Mouse (Mus musculus) R1 (cell line): Measurements from ENCODE around the gene Igsf9.

Experiments
- DNase-seq: peaks from one replicate; pipeline ENCODE4 v3.0.0-alpha.2; 2018; ENCODE audit warnings: low read depth, low spot score

The Igsf9 gene

DNA sequence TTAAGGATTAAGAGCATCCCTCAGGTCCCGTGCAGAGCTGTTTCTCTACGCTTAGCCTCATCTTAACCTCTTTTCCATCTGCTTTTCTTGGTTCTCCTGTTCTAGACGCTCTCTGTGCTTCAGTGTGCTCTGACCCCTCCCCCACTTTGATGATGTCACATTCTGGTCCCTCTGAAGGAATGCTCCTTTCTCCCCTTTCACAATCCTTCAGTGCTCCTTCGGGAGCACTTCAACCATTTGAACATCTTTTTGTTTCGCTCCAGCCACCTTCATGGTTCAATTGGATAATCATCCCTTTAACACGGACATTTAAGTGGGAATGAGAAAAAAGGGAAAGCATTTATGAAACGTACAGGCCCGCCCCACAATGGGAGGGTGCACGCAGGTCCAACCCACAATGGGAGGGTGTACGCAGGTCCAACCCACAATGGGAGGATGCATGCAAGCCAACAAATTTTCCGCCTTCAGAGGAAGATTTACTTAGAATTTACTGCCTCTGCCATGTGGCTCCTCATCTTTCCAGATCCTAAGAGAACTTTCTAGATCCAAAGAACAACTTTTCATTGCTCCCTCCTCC, 13.2 kb upstream of the Igsf9 start:
- peak; percentile 91 for DNase-seq

DNA sequence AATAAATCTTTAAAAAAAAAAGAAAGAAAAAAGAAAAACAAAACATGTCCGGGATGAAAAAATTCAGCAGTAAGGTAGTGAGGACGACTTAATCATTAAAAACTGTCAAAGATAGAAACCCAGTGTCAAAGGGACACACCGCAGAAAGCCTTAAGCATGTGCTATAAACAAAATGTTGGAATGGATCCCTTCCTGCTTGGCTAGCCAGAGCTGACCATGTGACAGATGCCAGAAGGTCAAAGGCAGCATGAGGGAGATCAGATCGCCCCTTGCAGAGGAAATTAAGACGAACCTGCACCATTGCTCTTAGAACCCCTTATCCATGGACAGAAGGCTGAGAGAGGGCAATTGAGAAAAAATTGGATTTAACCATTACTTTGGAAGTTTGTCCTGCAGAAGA, 12.2 kb upstream of the Igsf9 start:
- DNase-seq = no peak

DNA sequence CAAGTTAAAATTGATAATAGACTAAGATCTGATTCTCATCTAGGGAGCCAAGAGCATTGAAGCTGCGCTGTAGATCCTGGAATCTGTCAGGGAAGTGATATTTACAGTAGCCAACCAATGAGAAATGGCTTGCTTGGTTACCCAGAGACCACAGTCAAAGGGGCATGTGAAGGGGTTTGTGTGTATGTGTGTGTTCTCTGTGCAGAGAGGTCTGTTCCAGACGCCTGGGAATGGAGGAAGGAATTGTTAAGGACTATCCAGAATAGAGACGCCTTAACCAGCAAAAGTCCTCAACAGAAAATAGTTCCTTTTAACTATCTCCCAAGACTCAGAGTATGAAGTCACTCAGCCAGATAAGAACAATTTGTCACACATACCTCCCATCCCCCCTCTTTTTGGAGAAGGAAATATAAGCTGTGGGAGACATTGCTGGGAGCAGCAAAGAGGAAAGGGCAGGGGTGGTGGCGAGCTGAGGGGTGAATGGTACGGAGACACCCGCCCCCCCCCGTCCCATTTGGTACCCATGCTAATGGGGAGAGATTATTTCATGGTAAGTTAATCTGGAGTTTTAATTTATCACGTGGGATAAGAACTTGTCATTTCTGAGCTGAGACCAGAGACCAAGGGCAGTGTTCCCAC, 11.7 kb upstream of the Igsf9 start:
- DNase-seq = no peak

DNA sequence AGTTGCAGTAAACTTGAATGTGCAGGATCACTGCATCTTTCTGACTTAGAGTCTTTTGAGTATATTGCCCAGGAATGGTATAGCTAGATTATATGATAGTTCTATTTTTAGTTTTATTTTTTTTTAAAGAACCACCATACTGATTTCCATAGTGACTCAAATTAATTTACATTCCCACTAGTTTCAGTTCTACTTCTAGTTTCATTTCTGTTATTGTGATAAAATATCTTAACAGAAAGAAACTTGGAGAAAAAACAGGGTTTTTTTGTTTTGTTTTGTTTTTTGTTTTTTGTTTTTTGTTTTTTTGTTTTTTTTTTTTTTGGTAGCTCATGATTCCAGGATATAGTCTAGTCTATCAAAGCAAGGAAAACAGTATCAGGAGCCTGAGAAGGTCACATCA, 8.7 kb upstream of the Igsf9 start:
- no peak for DNase-seq

DNA sequence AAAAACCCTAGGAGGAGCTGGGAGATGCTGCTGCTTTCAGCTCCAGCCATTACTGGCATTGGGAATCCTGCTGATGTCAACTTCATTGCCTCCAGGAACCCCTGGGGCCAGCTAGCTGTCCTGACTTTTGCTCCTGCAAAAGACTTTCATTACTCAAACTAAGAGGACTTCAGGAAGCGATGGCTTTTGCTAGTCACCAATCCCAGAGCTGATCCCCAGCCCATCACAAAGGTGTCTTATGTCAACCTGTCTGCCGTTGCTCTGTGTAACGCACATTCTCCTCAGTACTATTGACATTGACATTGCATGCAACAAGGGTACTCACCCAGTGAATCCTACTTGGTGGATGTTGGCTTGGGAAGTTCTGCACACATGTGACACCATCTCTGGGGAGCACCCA, 7.4 kb upstream of the Igsf9 start:
- DNase-seq = no peak

DNA sequence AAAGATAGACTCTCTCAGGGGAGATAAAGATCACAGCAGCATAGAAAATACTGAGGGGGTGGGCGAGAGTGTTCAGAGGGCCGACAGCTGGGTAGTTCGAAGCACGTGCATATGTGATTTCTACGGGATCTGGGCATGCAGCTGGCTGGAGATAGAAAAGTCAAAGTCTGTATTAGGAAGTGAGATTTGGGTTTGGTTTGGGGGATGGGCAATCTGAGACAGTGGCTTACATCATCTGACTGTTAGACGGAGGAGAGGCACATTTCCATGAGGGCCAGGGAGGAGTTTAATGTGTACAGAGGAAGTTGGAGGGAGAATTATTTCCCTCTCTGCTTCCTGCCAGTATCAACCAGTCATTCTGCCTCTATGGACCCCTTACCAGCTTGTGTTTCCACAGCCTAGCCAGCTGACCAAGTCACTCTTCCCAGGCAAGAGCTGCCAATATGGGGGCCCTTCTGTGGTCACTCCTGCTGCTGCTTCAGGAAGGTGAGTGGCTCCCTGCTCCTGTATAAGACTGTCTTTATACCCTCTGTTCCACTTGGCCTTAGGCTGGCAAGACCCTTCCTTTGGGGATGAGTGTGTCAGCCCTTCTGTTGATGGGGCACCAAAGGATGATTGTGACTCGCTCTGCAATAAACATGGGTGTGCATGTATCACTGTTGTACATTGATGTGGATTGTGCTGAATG, 6.4 kb upstream of the Igsf9 start, which contains the start of gene Slamf9:
Gene Slamf9 (plus strand): TSS at position 305 of the 688 bp plus-strand sequence.
- DNase-seq = no peak

DNA sequence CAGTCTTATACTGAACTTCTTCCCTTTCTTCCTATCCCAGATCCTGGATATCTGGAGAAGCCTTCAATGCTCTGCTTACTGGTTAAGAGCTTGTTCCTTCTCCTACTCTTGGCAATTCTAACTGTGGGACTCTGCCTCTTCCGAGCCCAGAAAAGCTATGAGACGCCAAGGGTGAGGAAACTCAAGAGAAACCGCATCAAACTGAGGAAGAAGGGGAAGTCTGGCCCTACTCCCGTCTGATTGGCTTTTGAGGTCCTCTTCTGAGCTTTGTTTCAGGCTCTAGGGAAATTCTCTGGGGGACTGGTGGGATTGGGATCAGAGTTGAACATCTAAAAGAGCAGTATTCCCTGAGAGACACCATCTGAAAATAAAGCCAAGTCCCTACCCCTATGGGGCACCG, 3.6 kb upstream of the Igsf9 start:
- DNase-seq = no peak

DNA sequence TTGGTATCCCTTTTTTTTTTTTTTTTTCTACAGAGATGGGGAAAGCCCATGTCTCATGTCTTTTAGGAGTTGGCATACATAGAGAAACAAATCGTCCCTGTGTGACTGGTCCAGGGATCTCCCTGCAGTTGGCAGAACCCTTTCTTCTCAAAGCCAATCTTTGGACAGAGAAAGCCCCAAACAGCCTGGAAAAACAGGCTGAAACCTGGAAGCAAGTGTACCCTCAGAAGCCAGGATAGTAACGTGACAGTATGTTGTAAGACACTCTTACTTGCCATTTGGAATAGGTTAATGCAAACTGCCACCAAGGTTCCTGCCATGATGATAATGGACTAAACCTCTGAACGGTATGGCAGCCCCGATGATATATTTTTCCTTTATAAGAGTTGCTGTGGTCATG, 1.2 kb upstream of the Igsf9 start:
- no peak for DNase-seq

DNA sequence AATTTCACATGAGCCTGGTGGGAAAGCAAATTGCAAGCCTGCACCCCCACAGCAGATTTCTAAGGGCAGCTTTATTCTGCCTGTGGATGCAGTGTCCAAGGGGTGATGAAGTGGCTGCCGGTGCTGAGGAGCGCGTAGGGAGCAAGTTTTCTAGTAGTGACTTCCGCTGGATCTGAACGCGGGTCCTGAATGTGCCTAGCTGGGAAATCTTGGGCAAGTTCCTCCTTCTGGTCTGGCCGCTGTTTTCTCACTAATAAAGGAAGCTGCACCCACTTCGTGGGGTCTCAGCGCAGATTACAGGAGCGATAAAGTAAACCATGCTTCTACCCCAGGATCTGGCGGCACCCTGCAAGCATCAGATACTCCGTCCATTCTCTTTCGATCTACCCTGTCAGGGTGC, 477 bp upstream of the Igsf9 start:
- DNase-seq = no peak

DNA sequence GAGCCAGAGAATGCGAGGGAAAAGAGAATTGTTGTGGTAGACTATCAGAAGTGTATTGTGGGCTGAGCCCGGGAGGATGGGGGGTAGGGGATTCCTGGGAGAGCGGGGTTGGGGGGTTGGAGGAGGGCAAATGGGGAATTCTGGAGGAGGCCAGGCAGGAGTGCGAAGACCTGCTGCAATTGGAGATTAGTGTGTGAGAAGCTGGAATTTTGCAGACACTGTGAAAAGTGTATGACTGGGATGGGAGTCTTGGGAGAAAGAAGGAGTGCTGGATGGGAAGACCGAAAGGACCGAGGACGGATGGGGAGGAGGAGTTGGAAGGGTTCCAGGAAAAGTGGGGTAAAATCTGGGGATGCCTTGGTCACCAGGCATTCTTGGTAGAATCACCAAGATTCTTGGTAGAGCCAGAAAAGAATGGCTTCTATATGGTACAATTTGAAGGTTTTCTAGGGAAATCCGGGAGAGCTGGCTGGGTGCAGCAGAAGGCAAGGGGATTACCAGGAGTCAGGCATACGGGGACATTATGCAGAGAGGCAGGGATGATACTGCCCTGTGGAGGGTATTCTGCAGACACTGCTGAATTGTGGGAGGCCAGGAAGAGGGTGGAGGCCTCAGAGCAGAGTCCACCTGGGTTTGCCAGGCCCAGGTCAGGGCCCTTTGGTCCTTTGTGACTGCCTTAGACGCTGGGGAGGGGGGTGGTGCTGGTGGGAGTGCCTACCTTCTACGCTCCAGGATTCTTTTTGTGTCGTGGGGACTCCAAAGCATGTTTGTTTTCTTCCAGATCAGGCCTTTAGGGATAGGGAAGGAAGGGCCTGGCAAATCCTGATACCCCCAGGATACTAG, 1.2 kb downstream of the Igsf9 start:
- no peak for DNase-seq

DNA sequence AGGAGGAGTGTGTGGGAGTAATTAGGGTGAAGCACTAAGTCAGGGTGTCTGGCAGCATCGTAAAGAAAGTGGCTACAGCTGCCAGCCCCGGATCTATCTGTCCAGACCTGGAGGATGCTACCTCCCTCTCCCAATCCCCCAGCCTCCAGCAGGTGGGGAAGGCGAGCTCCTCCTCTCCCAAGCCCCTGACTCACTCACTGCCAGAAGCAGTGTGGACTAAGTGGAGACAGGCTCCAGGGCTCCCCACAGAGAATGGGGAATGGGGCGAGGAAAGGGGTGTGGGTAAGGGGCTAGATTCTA, 1.7 kb downstream of the Igsf9 start:
- no peak for DNase-seq

DNA sequence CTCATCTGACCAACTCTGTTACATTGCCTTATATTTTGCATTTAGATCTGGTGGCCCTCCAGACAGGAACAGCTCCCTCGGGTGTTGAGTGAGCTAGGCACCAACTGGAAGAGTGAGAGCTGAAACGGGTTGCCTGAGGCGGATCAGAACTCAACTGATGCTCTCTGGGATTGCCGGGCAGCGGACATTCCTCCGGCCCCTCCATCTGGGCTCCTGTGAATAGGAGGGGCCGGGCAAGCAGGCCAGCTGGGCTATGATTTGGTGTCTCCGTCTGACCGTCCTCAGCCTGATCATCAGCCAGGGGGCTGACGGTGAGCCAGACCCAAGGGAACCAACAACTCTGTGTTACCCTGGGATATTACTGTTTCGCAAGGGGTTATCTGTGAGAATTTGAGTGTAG, 2.6 kb downstream of the Igsf9 start:
- DNase-seq = no peak

DNA sequence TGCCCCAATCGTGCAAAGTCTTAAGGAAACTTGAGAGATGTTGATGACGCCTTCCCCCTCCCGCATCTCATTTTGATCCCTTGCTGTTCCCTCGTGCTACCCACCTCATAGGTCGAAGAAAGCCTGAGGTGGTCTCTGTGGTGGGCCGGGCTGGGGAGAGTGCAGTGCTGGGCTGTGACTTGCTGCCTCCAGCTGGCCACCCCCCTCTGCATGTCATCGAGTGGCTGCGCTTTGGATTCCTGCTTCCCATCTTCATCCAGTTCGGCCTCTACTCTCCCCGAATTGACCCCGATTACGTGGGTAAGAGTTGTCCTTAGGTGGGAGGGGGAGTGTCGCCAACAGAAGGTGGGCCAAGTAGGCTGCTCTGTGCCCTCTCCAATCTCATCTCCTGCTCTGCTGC, 3.1 kb downstream of the Igsf9 start:
- DNase-seq = no peak

DNA sequence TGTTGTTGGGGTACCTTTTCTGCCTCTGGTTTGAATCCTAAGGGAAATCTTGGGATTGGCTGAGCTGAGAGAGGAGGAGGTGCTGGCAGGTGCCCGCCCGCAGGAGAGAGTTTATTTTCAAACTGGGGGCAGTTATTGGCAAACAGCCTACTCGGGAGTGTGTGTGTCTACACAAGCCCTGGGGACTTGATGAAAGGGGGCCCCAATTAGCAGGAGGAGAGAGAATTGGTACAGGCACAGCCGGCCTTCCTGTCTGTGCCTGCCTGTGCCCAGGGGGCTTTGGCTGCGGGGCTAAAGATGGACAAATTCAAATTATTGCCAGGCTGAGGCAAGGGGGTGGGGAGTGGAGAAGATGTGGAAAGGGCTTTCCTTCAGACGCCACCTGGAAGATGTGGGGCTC, 4.2 kb downstream of the Igsf9 start:
- no peak for DNase-seq

DNA sequence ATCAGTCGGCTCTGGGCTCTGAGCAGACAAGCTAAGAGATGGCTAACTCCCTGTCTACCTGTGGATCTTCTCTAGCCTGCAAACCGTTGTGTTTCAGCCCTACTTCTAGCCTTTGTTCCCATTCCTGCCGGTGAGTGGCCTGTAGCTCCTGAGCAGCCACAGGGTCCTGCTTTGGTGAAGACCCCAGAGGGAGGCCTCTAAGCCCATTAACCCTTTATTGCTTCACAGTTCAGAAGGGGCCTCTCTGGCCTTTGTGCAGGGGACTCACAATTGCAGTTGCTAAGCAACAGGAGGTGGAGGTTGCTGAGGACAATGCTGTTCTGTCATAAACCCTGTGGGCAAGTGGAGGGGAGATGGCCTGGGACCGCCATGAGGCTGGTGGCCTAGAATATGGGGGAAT, 4.6 kb downstream of the Igsf9 start:
- DNase-seq = no peak

DNA sequence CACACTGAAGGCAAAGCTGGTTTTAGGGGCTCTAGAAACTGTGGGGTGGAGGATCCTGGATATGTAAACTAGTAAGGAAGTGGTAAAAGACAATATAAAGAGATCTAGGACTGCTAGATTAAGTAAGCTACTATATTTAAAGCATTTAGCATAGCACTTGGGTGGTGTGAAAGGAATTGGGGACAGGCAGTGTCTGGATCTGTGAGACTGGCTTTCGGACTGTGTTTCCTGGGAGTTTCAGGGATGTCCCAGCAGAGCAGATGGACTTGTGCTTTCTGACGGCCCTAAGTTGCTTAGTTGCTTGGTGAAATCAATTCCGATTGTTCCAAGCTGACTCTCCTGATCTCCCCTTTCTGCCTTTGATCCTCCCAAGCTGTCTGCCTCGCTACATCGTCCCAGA, 5.1 kb downstream of the Igsf9 start:
- DNase-seq = no peak

DNA sequence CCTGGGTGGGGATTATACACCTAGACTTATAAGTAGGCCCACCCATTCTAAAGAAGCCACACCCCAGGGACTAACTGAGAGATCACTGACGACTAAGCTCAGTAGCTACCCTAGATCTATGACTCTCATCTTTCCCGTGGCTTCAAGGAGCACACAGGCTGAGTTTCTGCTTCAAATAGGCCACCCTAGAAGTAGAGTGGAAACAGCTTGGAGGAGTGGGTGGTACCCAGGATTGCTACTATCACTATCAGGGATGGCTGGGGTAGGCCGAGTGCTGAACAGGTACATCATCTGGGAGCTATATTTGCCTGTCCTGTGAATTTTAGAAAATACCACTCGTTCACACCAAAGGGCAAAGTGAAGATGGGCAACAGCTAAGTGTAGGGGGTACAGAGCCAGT, 6.3 kb downstream of the Igsf9 start:
- no peak for DNase-seq

DNA sequence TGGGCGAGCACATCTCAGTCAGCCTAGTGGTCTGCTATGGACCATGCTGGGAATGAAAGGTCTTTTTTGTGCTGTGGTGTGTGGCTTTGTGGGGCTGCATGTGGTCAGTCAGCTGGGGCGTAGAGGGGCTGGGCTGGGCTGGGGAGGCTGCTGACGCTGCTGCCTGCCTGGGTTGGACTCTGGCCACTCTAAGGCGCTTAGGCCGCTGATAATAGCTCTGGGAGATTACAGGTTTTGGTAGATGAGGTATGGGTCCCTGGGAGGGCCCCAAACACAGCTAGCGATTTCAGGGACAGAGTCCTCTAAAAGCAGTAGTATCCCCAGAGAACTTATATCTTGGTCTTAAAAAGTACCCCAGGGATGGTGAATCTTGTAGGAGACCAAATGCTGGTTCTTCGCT, 7.2 kb downstream of the Igsf9 start:
- DNase-seq = no peak

DNA sequence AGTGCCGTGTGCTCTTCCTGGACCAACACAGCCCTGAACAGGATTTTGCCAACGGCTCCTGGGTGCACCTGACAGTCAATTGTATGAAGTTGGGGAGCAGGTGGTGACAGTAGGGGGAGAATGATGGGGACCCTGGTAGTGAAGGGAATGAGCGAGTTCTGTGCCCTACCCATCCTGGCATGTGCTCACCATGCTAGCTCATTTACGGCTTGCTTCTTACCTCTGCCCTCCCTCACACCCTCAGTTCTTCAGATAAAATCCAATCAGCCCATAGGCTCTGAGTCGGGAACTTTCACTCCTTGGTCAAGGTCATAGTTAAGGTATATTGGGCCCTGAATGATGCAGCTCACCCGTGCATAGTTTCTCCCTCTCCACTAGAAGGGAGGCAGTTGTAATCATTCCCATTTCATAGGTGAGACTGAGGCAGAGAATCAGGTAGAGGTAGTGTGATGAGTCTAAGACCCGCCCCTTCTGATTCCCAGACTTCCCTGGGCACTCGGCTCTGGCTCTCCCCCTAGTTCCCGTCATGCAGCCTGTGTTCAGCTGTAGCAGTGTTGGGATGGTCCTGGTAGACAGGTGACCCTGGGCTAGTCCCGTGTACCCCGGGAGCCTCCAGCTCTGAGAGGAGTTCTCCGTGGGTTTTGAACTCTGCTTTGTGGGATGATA, 8.1 kb downstream of the Igsf9 start:
- DNase-seq = no peak

DNA sequence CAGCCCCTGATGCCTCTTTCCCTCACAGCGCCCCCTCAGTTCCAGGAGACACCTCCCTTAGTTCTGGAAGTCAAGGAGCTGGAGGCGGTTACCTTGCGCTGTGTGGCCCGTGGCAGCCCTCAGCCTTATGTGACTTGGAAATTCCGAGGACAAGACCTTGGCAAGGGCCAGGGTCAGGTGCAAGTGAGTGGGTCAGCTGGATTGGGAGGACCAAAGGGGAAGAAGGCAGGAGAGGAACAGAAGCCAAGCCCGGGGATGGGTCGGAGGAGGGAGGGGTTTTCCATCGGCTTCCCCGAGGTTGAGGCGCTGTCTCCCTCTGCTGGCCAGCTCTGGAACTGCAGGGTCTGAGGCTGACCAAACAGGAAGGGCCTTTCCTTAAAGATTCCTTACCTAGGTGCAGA, 8.7 kb downstream of the Igsf9 start:
- peak; percentile 84 for DNase-seq

DNA sequence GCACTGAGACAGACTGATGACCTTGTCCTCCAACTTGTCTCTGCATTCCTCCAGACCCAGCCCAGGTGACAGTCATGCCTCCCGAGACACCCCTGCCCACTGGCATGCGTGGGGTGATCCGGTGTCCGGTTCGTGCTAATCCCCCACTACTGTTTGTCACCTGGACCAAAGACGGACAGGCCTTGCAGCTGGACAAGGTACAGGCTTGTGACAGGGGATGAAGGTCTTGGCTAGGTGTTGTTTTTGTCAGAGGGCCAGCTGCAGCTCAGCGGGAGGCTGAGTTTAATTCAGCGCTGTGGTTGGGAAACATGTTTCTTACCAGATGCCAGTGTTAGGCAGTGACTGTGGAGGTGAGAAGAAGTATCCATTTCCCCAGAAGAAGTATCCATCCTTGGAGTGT, 10.5 kb downstream of the Igsf9 start:
- no peak for DNase-seq

DNA sequence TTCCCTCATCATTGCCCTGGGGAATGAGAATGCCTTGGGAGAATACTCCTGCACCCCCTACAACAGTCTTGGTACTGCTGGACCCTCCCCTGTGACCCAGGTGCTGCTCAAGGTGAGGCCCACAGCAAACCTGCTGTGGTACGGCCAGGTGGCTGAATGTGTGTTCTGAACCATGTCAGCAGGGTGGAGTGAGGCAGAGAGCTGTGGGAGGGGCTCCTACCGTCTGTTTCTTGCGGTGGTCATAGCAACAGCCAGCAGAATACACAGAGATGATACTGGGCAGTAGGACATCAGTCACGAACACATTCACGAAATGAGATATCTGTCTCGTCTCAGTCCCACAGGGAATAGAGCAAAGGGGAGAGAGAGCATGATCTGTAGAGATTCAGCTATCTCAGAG, 11.9 kb downstream of the Igsf9 start:
- no peak for DNase-seq
